Mouse (Mus musculus): ENCODE measurements at regions not wholly inside any gene's neighbourhood (a gene's known extent, or its start where the extent isn't known, plus 50 kb on each side); places are given as distances from the start of the nearest gene placed in this dataset.

DNA sequence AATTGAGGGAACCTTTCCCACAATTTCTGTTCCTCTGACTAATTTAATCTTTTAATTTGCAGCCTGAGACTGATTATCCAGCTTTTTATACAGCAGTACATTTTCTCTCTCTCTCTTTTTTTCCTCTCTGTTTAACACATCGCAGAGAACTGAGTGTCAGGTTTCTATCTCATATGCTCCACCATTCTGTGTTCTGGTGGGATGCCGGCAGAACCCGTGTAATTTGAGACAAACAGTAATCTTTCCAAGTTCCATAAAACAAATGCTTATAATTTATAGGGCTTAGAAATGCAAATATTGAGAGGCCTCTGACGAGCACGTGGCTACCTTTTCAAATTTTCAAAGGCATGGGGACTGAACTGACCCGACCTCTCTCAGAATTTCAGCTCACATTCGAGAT, 59.1 kb downstream of the Zbtb18 start:
- H3K27me3 ChIP-seq (replicated peaks), result no peaks in the 10 kb centered on the region
- no peaks in the 10 kb centered on the region for H3K79me2 ChIP-seq (replicated peaks; ENCODE audit: control insufficient read depth, extremely low read depth, insufficient read depth, poor library complexity, severe bottlenecking)
- no peak for DNase-seq (ENCODE audit: extremely low read depth)
- in situ Hi-C loops (cut with MboI; ENCODE audit: low pct_ligation_motif_present, low pct_unique_long_range_greater_than_20kb, low sequenced_read_pairs) (no loop called here), dilution Hi-C loops (cut with MboI; ENCODE audit: extremely low pct_ligation_motif_present, extremely low pct_unique_long_range_greater_than_20kb, low sequenced_read_pairs) (no loop called here)
- no peak overlapping the region for H3K4me3 ChIP-seq (replicated peaks in 1 of 3; ENCODE audit: low read depth in 2 of 3, low read length in 2 of 3, poor library complexity in 1 of 3)
- H3K4me2 ChIP-seq (ENCODE audit: insufficient read depth, low read depth, poor library complexity, severe bottlenecking), result no peak overlapping the region
- no peaks in the 10 kb centered on the region for H3K4me1 ChIP-seq (ENCODE audit: control insufficient read depth in 1 of 2, insufficient read depth in 2 of 2)
- no peak for TF ChIP-seq JUN (IDR thresholded peaks at IDR 0.05; ENCODE audit: insufficient read depth, low read depth, low read length)
- H3K9me3 ChIP-seq (replicated peaks; ENCODE audit: low read length), result peaks cover 1% of the 10 kb centered on the region
- no peak overlapping the region for H3K9ac ChIP-seq (ENCODE audit: insufficient read depth, low read depth)
- H3K27ac ChIP-seq (ENCODE audit: insufficient read depth, low read depth), result no peak overlapping the region
- H3K36me3 ChIP-seq (replicated peaks in 1 of 2; ENCODE audit: control insufficient read depth in 1 of 2, insufficient read depth in 1 of 2, low read length in 1 of 2), result no peaks in the 10 kb centered on the region

DNA sequence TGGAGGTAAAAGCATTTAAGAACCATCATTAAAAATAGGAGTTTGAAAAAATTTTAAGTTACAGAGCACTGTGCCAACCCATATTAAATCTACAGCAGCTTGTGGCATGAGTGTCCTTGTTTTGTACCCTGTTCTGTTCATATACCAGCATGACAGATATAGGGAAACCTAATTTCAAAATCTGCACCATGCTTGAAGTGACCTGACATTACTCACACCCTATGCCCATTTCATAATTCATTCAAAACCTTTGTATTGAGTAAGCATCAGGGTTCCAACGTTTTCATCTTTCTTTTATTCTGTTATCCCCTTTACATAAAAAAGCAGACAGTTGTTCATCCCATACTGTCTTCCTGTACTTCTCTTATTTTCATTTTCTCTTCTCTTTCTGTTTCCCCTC, 61.8 kb downstream of the Zbtb18 start:
- H3K4me2 ChIP-seq (ENCODE audit: insufficient read depth, low read depth, poor library complexity, severe bottlenecking), result no peak overlapping the region
- TF ChIP-seq MAFK (IDR thresholded peaks at IDR 0.05; ENCODE audit: insufficient replicate concordance, low read length) (no peak), ZKSCAN1 (IDR thresholded peaks at IDR 0.05; ENCODE audit: borderline replicate concordance, low read depth, low read length) (no peak), MEF2A (IDR thresholded peaks at IDR 0.05; ENCODE audit: borderline replicate concordance, low read depth, low read length) (no peak), MXI1 (IDR thresholded peaks at IDR 0.05; ENCODE audit: low read depth, low read length) (no peak), SMC3 (IDR thresholded peaks at IDR 0.05; ENCODE audit: low read depth, low read length) (no peak), EP300 (IDR thresholded peaks at IDR 0.05; ENCODE audit: low read length) (no peak), CTCF (conservative IDR thresholded peaks at IDR 0.05 in 1 of 2, IDR thresholded peaks at IDR 0.05 in 1 of 2; ENCODE audit: low read depth in 2 of 2, low read length in 2 of 2) (no peak), POLR2AphosphoS2 (IDR thresholded peaks at IDR 0.05; ENCODE audit: low read depth, low read length) (no peak), BHLHE40 (IDR thresholded peaks at IDR 0.05; ENCODE audit: low read depth, low read length) (no peak), ETS1 (conservative IDR thresholded peaks at IDR 0.05; ENCODE audit: low read depth, low read length) (no peak), E2F4 (IDR thresholded peaks at IDR 0.05; ENCODE audit: insufficient replicate concordance, low read depth, low read length) (no peak), KAT2A (IDR thresholded peaks at IDR 0.05; ENCODE audit: insufficient replicate concordance, low read length) (no peak)
- H3K4me1 ChIP-seq (ENCODE audit: control insufficient read depth in 1 of 2, insufficient read depth in 2 of 2), result no peaks in the 10 kb centered on the region
- dilution Hi-C loops (cut with MboI; ENCODE audit: extremely low pct_ligation_motif_present, extremely low pct_unique_long_range_greater_than_20kb, low sequenced_read_pairs), result no loop called here
- no peak overlapping the region for H3K9ac ChIP-seq (ENCODE audit: insufficient read depth, low read depth)
- H3K27me3 ChIP-seq (replicated peaks), result no peaks in the 10 kb centered on the region
- DNase-seq (ENCODE audit: extremely low read depth), result no peak
- peaks cover 1% of the 10 kb centered on the region for H3K9me3 ChIP-seq (replicated peaks; ENCODE audit: low read length)
- no peaks in the 10 kb centered on the region for H3K79me2 ChIP-seq (replicated peaks; ENCODE audit: control insufficient read depth, extremely low read depth, insufficient read depth, poor library complexity, severe bottlenecking)
- in situ Hi-C loops (cut with MboI; ENCODE audit: low pct_ligation_motif_present, low pct_unique_long_range_greater_than_20kb, low sequenced_read_pairs), result no loop called here
- no peak overlapping the region for H3K27ac ChIP-seq (ENCODE audit: insufficient read depth, low read depth)
- H3K4me3 ChIP-seq (replicated peaks in 1 of 3; ENCODE audit: low read depth in 2 of 3, low read length in 2 of 3, poor library complexity in 1 of 3), result no peak overlapping the region
- H3K36me3 ChIP-seq (replicated peaks in 1 of 2; ENCODE audit: control insufficient read depth in 1 of 2, insufficient read depth in 1 of 2, low read length in 1 of 2), result no peaks in the 10 kb centered on the region

DNA sequence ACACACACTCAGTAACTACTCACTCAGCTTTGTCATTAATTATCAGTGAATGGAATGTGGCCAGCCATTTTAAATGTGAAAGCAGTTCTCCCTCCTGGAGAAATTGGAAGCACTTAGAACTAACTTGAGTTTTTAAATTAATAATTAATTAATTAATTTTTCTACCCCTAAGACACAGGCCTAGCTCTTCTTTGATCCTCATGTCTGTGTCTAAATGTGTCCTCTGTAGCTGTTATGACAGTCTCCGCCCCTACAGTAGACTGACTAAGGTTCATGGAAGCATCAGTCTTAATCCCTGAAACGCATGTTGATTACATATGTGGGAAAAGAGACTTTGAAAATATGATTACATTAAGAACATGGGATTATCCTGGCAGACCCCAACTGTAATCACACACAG, 62.6 kb downstream of the Zbtb18 start:
- TF ChIP-seq NRF1 (IDR thresholded peaks at IDR 0.05; ENCODE audit: low read depth, low read length) (no peak), UBTF (IDR thresholded peaks at IDR 0.05; ENCODE audit: low read depth, low read length) (no peak), BHLHE40 (IDR thresholded peaks at IDR 0.05; ENCODE audit: low read depth, low read length) (no peak), MYC (IDR thresholded peaks at IDR 0.05; ENCODE audit: low read depth, low read length) (no peak), E2F4 (IDR thresholded peaks at IDR 0.05; ENCODE audit: insufficient replicate concordance, low read depth, low read length) (no peak), JUND (conservative IDR thresholded peaks at IDR 0.05; ENCODE audit: low read depth, low read length) (no peak), POLR2AphosphoS2 (IDR thresholded peaks at IDR 0.05; ENCODE audit: low read depth, low read length) (no peak), TBP (conservative IDR thresholded peaks at IDR 0.05; ENCODE audit: low read depth, low read length) (no peak), MAZ (IDR thresholded peaks at IDR 0.05; ENCODE audit: low read depth, low read length) (no peak), IRF4 (IDR thresholded peaks at IDR 0.05; ENCODE audit: low read depth, low read length) (no peak), MAFK (IDR thresholded peaks at IDR 0.05; ENCODE audit: insufficient replicate concordance, low read length) (no peak), ZMIZ1 (IDR thresholded peaks at IDR 0.05; ENCODE audit: low read depth, low read length) (no peak), HCFC1 (IDR thresholded peaks at IDR 0.05; ENCODE audit: low read depth, low read length) (no peak), ZC3H11A (IDR thresholded peaks at IDR 0.05; ENCODE audit: low read depth, low read length) (no peak)
- Histone ChIP-seq H3K27ac (ENCODE audit: insufficient read depth, low read depth) (no peak overlapping the region), H3K9me3 (replicated peaks; ENCODE audit: low read length) (peaks cover 1% of the 10 kb centered on the region), H3K4me1 (ENCODE audit: control insufficient read depth in 1 of 2, insufficient read depth in 2 of 2) (no peaks in the 10 kb centered on the region), H3K79me2 (replicated peaks; ENCODE audit: control insufficient read depth, extremely low read depth, insufficient read depth, poor library complexity, severe bottlenecking) (no peaks in the 10 kb centered on the region), H3K4me2 (ENCODE audit: insufficient read depth, low read depth, poor library complexity, severe bottlenecking) (no peak overlapping the region), H3K9ac (ENCODE audit: insufficient read depth, low read depth) (no peak overlapping the region), H3K27me3 (replicated peaks) (no peaks in the 10 kb centered on the region), H3K4me3 (replicated peaks in 1 of 3; ENCODE audit: low read depth in 2 of 3, low read length in 2 of 3, poor library complexity in 1 of 3) (no peak overlapping the region), H3K36me3 (replicated peaks in 1 of 2; ENCODE audit: control insufficient read depth in 1 of 2, insufficient read depth in 1 of 2, low read length in 1 of 2) (no peaks in the 10 kb centered on the region)
- DNase-seq (ENCODE audit: extremely low read depth), result no peak
- in situ Hi-C loops (cut with MboI; ENCODE audit: low pct_ligation_motif_present, low pct_unique_long_range_greater_than_20kb, low sequenced_read_pairs) (no loop called here), dilution Hi-C loops (cut with MboI; ENCODE audit: extremely low pct_ligation_motif_present, extremely low pct_unique_long_range_greater_than_20kb, low sequenced_read_pairs) (no loop called here)

Measured in CH12.LX (cell line).